Mouse (Mus musculus): ENCODE measurements around the gene 4933414I15Rik.

DNA sequence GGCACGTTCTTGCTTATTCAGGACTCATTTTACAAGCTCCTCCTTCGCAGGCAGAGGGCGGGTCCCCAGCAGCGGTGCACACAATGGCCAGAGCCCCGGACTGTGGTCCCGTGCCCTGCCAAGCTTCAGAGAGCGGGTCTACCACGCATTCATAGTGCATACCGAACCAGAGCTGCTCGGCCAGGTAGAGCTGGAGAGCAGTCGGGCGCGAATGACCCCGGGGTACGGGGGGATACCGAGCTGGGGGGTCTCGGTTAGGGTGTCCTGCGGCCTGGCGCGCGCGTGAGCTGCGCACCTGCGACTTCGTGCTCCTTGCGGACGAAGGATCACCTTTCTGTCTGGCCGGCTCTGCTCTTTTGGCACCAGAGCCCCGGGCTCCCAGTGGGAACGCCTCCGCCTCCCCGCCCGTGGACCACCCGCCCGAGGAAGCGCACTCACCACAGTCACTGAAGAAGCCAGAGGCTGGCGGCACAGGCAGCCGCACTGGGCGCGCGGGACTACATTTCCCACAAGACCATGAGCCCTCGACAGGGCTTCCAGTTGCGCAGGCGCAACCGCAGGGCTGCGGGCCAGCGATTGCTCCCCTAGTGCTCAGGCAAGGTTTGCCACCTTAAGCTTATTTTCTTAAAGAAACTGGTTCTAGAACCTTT lies 27.8 kb downstream of the 4933414I15Rik start, which contains the start of gene Zfp2:
- peak; percentile 63 for TF ChIP-seq CTCF (conservative IDR thresholded peaks at IDR 0.05; ENCODE audit: insufficient read depth, insufficient read length, low read depth, low read length)
- TF ChIP-seq POLR2A (IDR thresholded peaks at IDR 0.05; ENCODE audit: low read depth, low read length) = no peak
